Mouse (Mus musculus) gastrocnemius, postnatal 10 days (tissue): ENCODE data around the gene Afap1l2. TPM values are rescaled to one million over a fixed set of nuclear protein-coding genes. Genes with fewer than 3 reads are reported as not detected.

Experiments
- DNase-seq: peaks from one replicate; pipeline ENCODE4 v3.0.0; 2021; ENCODE audit warnings: mixed read lengths
- total RNA-seq, 2 experiments: library from RNA; stranded (reverse); gene quantifications; 2 replicates each; pipeline ENCODE4 v1.2.3; 2021

The Afap1l2 gene
- total RNA-seq, 2 experiments from 2014 or later = 14.2 to 22.4 TPM

DNA sequence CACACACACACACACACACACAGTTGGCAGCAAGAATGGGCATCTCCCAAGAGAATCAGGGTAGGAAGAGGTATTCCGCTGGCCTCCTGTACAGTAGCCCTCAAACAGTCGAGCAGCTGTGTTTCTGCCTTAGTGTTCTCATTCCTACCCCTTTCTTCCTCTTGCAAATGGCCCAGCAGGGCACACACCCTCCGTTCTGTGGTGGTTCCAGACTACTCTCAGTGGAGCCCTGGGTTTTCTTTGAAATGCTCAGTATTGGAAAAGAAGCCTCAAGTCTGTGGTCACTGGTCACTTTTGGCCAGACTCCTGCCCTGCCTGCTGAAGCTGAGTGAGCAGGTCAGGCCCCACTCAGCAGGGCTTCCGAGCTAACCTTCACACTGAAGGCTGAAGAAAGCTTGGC lies 1.6 kb upstream of the Afap1l2 start:
- DNase-seq = no peak

GRCm38 (mm10) chr19:57007291-57007690 lies 737 bp downstream of the Afap1l2 start:
- peak; percentile 64 for DNase-seq

GRCm38 (mm10) chr19:57006841-57007240 lies 1.2 kb downstream of the Afap1l2 start:
- DNase-seq = no peak

- DNase-seq = peak; percentile 51
Observed at GRCm38 (mm10) chr19:57005062-57005461, 3.0 kb downstream of the Afap1l2 start.

GRCm38 (mm10) chr19:57003460-57003810 lies 4.6 kb downstream of the Afap1l2 start:
- DNase-seq = no peak

DNA sequence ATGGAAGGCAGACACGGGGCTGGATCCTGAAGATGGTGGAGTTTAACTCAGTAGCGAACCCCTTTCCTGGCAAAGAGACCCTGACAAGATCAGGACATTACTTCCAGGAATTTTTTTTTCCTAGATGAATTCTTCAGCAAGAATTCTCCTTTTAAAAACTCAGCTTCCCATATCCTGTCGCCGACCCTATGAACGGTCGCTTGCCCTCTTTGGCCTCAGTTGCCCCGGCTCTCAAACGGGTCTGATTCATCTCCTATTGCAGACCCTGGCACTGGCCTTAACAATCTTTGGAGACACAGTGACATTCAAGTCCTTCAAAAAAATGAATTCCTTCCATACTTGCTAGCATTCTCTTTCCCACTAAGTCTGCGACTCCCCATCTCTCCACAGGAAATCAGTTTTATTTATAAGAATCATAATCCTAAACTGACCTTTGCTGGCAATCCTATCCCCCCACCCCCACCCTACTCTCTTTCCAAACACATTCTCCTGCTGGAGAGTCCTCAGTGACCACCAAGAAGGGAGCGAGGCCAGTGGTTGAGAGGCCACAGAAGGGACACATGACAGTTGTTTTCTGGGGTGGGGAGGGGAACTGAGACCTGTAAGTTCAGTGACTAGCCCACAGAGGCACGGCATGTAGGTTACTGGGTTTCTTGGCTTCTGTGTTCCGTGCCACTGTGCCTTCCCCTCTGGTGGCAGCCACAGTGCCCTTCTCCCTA lies 5.1 kb downstream of the Afap1l2 start:
- no peak for DNase-seq

GRCm38 (mm10) chr19:57001926-57002325 lies 6.1 kb downstream of the Afap1l2 start:
- DNase-seq = no peak

DNA sequence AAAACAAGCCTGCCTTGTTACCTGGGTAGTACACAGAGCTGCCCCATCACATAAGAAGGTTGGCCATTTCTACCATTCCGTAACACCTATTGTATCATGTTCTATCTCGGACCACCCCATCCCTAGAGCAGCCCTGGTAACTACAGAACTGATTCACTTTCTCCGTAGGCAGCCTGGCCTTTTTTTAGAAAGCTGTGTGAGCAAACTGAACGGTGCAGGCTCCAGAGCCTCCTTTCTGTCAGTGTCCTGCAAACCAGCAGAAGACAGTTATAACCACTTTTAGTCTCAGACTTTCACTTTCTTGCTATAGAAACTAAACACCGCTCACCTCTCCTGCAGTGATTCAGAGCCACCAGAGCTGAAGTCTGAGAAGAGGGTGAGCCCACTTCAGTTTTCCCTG lies 7.4 kb downstream of the Afap1l2 start:
- DNase-seq = no peak

DNA sequence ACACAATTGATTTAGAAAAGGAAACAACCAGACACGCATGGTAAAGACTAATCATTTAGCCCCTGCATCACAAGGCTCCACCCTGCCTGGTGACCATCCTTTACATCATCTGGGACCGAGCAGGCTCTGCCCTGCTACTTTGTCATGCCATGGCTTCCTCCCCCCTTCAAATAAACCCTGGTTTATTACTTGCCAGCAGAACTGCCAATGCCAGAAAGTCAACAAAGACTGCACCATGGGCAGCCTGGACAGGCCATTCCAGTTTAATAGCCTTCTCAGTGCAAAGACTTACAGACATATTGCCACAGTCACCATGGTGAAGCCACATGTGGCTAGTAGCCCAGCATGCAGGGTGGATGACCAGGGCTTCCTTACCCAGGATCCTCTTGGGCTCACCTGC lies 8.2 kb downstream of the Afap1l2 start:
- DNase-seq = no peak

- no peak for DNase-seq
Observed at GRCm38 (mm10) chr19:56998910-56999309, 9.1 kb downstream of the Afap1l2 start.

- DNase-seq = no peak
Observed at GRCm38 (mm10) chr19:56998331-56998730, 9.7 kb downstream of the Afap1l2 start.

DNA sequence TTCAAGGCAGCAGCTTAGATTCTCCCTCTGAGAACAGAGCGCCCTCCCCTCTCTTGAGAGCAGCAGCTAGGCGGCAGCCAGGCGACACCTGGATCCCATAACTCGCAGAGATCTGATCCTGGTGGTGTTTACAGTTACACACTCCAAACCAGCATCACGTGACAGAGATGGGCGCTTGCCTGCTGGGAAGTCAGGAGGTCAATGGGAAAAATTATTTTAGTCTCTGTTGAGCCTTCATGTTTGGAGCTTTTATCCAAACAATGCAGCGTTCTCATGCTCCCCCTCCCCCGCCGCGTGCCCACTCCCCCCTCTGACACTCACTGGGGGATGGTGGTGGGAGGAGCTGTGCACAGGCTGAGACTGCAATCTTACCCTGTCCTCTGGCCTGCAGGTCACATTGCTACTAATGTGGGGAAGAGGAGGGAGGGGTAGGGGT lies 10.8 kb downstream of the Afap1l2 start:
- no peak for DNase-seq

GRCm38 (mm10) chr19:56995441-56995840 lies 12.6 kb downstream of the Afap1l2 start:
- DNase-seq = no peak

DNA sequence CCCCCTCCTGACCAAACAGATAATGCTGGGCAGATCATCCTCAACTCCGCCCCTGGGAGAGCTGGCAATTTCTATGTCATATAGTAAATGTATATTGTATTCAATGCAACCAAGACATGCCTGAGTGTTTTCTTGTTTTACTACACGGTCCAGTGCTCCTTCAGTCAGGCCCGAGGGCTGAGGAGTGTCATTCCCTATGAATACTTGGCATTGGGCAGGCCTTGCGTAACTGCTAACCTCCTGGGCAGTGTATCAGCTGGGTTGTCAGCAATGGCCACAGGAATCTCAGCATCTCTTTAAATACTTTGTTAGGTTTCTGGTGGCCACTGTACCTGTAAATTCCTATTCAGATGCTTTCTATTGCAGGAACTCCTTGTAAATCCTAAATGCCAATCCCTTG lies 13.4 kb downstream of the Afap1l2 start:
- DNase-seq = no peak

- DNase-seq = no peak
Observed at GRCm38 (mm10) chr19:56993763-56994162, 14.3 kb downstream of the Afap1l2 start.

DNA sequence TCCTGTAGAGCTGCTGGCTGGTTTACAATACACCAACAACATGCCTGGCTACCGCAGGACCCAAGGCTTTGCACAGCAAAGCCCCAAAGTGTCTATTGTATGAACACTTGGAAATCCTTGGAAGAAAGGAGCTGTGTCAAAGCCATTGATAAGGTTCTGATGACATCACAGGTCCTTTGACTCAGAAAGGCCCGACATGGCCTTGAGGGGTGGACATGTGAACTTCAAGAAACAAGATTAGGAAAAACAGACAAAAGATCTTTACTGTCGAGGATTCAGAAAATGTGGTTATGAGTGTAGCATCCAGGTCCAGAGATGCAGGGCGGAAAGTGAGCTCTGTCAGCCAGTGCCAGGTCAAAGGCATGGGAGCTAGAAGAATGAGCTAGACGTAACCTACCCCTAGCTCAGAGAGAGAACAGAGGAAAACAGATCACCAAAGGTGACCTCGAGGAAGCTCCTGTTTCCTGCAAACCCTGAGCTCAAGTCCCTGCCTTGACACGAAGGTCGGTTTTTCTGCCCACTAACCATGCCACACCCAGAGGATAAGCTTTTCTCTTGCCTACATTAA lies 15.0 kb downstream of the Afap1l2 start:
- DNase-seq = no peak

GRCm38 (mm10) chr19:56990367-56991111 lies 17.5 kb downstream of the Afap1l2 start:
- DNase-seq = no peak

DNA sequence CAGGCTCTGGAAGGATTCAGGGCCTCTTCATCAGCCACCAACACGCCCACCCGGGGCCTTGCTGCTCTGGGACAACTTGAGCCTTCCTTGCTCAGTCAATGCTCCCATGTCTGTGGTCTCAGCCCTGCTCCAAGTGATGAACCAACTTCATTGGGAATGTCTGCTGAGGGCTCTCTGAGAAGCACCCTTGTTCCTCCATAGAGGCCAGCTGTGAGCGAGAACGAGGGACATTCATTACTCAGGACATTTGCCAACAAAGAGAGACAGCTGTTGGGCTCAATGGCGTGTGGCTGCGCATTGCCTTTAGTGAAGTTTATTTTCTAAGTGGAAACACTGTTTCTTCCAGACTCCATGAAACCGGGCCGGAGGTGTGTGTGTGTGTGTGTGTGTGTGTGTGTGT lies 18.9 kb downstream of the Afap1l2 start:
- no peak for DNase-seq

GRCm38 (mm10) chr19:56984229-56984628 lies 23.8 kb downstream of the Afap1l2 start:
- peak; percentile 60 for DNase-seq

- DNase-seq = no peak
Observed at GRCm38 (mm10) chr19:56983757-56984156, 24.3 kb downstream of the Afap1l2 start.

DNA sequence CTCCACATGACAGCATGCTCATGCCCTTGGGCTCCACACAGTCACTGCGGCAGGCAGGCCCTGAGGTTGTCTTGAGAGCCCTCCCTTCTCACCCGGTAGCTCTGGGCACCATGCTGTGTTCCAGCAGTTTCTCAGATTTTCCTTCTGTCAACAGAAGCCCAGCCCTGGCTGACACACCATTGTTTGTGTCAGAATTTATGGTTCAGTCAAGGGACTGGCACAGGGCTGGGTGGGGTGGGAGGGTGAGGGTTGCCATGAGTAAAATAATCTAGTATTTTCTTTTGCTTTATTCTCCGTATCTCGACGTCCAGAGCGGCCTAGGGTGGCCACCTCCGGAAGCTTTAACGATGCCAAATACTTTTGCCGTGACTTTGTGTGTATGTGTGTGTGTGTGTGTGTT lies 26.3 kb downstream of the Afap1l2 start:
- no peak for DNase-seq

- DNase-seq = no peak
Observed at GRCm38 (mm10) chr19:56980803-56981202, 27.2 kb downstream of the Afap1l2 start.
